Mouse (Mus musculus) thymus, postnatal 14 days (tissue): ENCODE data around the gene Prkag1.

Experiments used
- DNase-seq: peaks from one replicate; pipeline ENCODE4 v3.0.0; 2021

The Prkag1 gene

DNA sequence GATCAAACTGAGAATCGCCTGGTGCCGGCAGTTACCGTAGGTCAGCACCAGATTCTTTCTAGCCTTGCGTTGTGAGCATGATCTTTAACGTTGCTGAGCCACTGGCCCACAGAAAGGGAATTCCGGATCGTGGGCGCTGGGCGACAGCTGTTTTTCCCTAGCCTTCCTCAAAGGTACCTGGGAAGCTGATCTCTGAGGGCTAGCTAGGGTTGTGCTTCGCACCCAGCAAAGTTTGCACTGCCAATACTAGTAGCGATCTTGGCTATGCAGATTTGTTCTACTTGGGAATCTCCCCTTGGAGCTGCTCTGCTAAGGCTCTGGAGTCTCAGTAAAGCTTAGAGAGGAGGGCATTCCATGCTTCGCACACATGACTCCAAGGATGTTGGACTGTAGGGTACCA lies 40.1 kb downstream of the Prkag1 start:
- DNase-seq: no peak

DNA sequence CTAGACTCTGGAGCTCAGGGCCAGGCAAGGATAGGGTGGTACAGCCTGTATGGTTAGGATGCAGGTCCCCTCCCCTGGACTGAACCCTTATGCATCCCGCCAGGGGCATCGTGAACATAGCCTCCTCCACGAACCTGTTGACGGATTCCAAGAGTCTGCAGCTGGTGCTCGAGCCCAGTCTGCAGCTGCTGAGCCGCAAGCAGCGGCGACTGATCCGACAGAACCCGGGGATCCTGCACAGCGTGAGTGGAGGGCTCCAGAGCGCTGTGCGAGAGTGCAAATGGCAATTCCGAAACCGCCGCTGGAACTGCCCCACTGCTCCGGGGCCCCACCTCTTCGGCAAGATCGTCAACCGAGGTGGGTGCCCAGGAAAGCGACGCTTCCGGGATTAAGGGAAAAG lies 40.6 kb downstream of the Prkag1 start:
- DNase-seq: no peak

DNA sequence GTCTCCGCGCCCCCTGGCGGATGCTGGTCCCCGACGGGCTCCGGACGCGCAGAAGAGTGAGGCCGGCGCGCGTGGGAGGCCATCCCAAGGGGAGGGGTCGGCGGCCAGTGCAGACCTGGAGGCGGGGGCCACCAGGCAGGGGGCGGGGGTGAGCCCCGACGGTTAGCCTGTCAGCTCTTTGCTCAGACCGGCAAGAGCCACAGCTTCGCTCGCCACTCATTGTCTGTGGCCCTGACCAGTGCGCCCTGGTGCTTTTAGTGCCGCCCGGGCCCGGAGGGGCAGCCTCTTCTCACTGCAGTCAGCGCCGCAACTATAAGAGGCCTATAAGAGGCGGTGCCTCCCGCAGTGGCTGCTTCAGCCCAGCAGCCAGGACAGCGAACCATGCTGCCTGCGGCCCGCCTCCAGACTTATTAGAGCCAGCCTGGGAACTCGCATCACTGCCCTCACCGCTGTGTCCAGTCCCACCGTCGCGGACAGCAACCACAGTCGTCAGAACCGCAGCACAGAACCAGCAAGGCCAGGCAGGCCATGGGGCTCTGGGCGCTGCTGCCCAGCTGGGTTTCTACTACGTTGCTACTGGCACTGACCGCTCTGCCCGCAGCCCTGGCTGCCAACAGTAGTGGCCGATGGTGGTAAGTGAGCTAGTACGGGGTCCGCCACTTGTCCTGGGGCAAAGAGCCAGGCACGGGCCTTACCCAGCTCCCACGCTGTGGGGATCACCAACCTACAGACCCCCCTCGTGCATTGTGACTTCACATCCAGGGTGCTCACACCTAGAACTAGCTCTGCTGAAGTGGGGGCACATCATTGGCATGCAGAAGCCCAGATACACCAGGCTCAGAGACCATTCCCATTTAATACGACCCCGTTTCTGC lies 41.4 kb downstream of the Prkag1 start, which contains the start of gene Wnt1:
TSS of gene Wnt1 (plus strand) at position 197 of the 875 bp plus-strand sequence.
- peak; percentile 77 for DNase-seq

DNA sequence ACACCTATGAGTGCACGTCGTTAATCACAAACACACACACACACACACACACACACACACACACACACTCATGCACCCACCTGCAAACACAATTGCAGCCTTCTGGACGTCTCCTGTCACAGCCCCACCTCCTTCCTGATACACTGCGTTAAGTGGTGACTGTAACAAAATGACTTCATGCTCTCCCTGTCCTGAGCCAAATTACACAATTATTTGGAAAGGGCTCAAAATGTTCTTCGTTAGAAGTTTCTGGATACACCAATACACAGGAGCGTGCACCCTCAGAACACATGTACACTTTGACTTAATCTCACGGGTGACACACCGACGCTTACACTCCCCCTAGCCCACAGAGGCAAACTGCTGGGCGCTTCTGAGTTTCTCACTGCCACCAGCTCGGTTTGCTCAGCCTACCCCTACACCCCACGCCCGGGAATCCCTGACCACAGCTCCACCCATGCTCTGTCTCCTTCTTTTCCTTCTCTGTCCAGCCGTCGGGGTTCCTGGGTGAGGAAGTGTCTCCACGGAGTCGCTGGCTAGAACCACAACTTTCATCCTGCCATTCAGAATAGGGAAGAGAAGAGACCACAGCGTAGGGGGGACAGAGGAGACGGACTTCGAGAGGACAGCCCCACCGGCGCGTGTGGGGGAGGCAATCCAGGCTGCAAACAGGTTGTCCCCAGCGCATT lies 42.2 kb downstream of the Prkag1 start:
- DNase-seq: no peak

DNA sequence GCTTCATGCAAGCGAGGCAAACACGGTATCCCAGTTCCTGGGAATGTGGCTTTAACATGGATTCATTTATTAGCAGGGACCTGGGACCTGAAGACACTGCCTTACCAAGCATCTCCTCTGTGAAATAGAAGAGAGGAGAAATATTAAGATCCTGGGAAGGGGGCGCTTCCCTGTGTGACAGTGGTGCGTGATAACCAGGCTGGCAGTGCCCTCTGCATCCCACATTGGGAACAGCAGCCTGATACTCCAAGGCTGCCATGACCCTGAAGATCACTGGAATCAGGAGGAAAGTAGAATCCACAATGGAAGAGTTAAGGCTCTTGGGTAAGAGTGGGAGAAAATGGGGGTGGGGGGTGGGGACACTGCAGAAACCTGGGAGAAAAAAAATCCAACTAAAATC lies 43.4 kb downstream of the Prkag1 start:
- DNase-seq: no peak

DNA sequence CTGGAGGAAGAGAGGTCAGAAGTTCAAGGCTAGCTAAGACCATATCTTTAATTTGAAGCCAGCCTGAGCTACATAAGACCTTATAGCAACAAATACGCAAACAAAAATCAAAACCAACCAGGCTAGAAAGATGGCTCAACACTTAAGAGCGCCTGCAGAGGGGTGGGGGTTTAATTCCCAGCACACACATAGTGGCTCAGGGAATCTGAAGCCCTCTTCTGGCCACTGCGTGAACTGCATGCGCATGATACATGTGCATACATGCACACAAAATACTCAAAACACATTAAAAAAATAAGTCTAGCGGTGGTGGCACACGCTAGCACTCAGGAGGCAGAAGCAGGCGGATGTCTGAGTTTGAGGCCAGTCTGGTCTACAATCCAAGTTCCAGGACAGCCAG lies 45.6 kb downstream of the Prkag1 start:
- peak; percentile 50 for DNase-seq

DNA sequence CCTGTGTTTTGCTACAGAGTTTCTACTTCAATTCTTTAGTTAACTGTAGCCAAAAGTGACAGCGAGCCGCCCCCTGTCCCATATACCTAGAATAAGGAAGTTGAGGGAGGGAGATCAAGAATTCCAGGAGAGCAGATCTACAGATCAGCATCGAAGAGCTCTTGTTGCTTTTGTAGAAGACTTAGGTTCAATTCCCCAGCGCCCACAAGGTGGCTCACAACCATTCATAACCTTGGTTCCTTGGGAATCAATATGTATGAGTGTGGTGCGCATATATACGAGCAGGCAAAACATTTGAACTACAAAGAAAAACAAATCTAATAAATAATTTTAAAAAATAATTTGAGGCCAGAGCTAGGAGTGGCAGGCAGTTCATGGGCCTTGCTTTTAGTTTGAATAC lies 50.2 kb downstream of the Prkag1 start:
- peak; percentile 19 for DNase-seq

DNA sequence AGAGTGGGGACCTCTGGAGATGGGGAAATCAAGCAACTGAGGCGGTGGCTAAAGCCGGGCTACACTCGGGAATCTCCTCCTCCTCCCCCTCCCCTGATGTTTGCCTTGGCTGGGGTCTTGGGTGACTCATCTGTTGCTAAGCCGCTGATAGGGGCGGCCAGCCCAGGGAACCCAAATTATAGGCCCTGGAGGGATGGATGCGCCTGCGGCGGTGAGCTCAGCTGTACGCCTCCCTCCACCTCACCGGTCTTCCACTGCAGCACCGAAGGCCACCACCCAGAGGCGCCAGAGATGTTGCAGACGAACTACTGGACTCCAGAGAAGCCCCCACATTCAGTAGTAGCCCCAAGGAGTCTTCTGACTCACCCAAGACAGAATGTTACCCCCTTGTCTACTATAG lies 50.7 kb downstream of the Prkag1 start:
- peak; percentile 26 for DNase-seq

DNA sequence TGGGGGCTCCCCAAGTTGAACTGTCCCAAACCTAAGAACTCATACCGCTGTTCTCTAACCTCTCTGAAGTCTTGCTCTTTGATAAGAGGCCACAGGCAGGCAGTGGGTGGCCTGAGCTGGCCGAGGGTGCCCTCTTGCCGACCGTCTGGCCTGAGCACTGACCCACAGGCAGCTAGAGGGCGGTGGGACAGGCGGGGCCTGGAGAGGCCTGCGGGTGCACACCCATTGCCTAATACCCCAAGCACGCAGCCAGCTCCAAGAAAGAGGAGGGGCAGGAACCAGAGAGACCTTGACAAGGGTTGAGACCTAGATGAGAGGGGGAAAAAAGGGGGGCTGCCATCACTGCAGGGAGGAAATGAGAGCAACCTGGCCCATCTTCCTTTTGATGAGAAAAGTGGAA lies 51.2 kb downstream of the Prkag1 start:
- DNase-seq: no peak

DNA sequence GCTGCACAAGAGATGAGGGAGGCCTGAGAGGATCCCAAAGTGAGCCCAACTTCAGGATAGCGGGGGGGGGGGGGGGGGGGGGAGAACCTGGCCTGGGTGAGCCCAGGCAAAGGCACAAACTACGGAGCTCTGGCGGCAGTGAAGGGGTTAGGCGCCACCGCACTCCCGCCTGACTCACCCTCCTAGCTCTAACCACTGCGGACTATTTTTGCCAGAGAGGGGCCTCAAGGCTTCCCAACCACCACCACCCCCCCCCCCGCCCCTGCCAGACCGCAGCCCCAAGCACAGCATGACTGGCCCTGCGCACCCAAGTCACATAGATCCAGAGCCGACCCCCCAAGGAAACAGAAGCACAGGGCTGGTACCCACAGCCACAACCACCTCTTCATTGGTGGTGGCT lies 52.5 kb downstream of the Prkag1 start:
- DNase-seq: no peak

DNA sequence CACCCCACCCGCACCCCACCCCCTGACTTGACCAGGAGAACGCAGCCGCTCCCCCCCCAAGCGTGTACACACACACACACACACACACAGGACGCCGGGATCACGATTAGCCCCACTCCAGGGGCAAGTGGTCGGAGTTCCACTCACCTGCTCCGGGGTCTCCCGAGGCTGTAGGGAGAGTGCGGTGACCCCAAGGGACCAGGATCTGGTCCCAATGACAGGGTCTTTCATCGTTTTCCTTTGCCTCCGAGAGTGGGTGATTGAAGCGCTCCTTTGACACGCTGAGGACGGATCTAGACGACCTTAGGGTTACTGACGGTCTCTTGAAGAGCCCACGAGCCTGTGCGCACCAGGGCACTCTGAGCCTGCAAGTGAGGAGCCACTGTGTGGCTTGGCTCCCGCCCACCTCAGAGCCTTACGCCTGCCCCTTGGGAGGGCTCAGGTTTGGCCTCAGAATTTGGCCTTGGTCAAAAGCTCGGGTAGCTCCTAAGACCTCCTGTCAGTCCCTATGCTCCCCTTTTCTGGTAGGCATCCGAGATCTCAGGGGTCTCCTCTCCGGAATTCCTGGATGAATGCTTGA lies 53.0 kb downstream of the Prkag1 start:
- DNase-seq: no peak

DNA sequence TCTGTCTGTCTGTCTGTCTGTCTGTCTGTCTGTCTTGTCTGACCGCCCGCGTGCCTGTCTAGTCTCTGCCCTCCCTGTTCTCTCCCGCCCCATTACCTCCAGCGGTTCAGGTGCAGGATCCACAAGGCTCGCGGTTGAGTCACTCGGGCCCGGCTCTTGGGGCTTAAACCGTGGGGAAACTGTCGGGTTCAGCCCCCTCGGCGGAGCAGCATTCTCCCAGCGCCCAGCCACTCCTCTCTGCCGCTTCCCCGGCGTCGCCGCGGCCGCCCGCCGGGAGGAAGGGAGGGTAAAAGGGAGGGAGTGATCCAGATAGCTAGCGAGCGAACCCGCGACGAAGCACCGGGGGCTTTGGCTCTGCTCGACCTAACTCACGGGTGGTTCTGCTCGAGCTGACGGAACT lies 53.6 kb downstream of the Prkag1 start, which contains the start of gene Wnt10b:
TSS of gene Wnt10b (minus strand) at position 389 of the 400 bp plus-strand sequence.
- DNase-seq: peak; percentile 33

DNA sequence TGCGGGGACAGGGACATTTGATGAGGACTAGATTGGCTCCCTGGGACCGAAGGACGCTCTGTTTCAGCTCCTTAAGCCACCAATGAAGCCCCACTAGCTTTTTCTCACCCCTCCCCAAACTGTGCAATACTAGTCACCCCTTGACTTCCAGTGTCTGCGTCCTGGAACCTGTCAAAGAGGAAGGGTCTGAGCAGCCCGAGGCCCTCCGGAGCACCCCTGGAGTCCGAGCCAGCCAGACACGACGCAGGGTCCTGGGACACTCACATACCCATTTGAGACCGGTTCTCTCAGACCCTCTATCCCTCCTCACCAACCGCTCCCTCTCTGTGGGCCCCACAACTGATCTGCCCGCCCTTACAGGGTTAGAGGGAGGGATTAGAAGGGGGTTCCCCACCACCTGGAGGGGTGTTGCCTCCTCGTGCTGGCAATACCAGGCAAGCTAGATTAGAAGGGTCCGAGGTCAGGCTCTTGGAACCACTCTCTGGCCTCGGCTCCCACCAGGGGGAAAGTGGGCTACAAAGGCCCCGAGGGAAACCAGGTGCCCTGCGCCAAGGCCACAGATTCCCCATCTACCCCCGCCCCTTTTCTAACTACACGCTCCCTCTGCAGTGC lies 54.2 kb downstream of the Prkag1 start:
- peak; percentile 31 for DNase-seq

DNA sequence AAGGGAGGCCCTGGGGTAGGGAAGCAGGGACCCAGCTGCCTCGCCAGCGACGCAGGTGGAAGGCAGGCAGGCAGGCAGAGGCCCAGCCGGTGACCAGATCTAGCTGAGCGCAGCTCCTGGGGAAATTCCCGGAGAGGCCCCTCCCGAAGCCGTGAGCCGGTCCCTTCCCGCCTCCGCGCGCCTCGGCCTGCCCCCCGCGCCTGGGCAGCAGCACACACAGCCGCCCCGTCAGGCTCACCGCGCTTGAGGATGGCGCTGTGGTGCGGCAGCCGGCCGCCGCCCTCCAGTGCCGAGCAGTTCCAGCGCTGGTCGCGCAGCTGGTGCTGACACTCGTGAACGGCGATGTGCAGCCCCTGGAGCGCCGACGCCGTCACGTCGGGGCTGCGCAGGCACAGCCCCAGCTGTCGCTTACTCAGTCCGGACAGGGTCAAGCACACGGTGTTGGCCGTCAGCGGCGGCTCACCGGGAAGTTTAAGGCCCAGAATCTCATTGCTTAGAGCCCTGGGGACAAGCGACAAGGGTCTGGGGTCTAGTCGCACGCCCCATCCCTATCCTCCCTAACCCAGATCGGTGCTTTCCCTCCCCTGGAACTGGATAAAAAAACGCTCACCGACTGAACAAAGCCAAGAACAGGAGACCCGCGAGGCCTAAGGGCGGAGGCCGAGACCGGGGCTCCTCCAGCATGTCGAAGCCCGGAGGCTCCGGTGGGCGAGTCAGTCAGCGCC lies 54.9 kb downstream of the Prkag1 start:
- peak; percentile 52 for DNase-seq

DNA sequence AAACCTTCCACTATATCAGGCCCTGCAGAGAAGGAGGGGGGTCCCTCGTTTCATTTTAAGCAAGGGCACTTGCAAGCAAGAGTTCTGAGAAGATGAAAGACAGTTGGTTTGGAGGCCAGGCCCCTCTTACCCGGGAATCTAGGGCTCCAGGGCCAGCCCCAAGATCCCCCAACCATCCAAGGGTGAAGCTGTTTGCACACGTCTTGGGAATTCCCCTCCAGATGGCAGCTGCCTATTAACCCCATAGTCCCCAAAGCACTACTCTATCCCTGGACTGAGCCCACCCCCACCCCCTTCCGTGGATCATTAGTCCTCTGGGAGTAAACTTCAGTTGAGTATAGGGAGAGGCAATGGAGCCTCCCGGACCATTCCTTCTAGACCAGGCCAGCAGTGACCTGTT lies 55.8 kb downstream of the Prkag1 start:
- DNase-seq: no peak

DNA sequence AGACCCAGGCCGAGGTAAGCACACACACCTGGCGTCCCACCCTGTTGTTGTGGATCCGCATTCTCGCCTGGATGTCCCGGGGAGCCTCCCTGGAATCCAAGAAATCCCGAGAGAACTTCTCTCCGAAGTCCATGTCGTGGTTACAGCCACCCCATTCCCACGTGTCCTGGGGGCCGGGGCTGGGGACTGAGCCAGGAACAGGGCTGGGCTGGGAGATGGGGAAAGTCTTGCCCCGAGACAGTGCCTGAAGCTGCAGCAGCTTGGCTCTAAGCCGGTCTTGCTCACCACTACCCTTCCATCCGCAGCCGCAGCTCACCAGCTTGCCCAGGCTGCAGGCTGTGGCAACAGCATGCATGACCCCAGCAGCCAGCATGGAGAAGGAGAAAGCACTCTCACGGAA lies 57.2 kb downstream of the Prkag1 start:
- no peak for DNase-seq

DNA sequence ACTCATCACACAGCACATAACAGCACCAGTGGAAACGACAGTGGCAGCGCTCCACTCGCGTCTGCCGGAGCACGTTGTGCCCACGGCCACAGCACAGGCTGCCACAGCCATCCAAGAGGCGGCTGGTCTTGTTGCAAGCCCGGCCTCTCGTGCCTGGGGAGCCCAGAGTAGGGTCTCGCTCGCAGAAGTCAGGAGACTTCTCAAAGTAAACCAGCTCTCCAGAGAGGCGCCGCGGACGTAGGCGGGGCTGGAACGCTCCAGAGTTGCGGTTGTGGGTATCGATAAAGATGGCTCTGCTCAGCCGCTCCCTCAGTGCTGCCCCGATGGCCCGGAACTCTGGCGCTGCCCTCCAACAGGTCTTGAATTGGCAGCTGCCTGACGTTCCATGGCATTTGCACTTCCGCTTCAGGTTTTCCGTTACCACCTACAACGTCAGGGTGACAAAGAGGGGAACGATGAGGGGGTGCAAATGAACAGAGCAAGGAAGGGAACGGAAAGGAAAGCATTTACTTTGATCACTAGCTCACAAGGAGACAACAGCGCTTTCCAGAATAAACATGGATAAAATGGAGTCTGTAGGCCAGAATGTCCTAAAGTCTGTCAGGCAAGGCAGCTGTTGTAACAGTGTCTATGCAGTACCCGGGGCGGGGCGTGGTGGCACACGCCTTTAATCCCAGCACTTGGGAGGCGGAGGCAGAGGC lies 58.7 kb downstream of the Prkag1 start:
- DNase-seq: peak; percentile 76

DNA sequence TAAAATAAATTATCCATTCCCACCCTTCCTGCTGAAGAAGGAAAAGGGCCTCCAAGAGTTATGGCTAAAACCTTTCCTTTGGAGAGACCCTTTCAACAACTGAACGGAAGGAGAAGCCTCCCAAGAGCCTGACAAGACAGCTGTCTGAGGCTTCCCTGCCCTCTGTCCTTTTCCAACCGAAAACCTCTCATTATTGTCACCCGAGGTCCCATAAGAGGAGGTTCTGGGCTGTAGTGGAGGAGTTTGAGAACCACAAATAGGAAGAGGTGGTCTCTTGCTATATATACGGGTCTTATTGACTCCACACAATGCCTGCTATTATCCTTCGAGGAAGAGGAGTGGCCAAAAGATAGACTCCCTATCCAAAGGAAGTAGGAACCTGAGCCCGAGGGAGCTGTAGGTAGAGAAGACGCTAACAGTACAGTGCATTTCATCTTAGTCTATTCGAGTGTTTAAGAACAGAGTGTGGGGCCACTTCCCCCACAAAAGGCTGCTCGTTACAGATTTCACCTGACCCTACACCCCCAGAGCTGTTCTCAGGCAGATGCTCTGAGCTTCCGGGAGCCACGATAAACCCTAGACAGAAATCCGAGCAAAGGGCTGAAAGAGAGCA lies 59.4 kb downstream of the Prkag1 start:
- peak; percentile 33 for DNase-seq

DNA sequence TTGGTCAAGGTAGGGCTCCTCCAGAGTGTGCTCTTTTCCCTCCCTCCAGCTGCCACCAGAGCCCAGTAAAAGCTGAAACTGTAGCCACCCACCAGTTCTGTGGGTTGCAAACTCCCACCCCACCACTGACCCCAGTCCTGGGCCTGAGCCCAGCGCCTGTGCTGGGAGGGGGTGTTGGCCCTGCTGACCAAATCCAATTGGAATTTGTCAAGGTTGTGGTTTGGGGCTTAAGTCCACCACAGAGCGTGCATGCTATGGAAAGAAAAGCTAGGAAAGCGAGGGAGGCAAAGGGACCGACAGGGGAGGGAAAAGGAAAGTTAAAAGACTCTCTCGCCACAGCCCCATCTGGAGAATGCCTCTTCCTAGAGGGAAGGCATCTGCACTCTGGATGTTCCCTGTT lies 63.1 kb downstream of the Prkag1 start:
- DNase-seq: no peak

DNA sequence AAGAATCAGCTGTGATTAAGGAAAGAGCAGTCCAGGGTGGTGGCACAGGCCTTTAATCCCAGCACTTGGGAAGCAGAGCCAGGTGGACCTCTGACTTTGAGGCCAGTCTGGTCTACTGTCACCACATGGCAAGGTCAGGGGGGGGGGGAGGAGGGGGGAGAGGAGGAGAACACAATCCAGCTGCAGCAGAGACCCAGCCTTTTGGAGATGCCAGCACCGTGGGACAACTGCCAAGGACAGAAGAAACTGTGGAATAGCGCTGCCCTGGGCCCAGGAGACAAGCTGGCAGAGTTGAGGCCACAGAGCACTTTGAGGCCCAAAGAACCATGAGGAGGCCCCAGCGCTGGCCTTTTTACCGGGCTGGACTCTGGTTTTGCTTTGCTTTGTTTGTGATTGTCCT lies 65.4 kb downstream of the Prkag1 start:
- no peak for DNase-seq
